Mouse (Mus musculus) cortical plate, adult 2 months (tissue): Measurements from ENCODE around the gene Ahsa2.
"Not testable (repeated sequence)": the region's sequence is repeated elsewhere in the genome, so short reads cannot be mapped to it uniquely, and the experiment has no call there.

ENCODE experiments used
- CTCF ChIP-seq: fragments of 200-500 bp; IDR thresholded peaks from 2 replicates; pipeline ENCODE4 v1.5.1; 2011; ENCODE audit warnings: mild to moderate bottlenecking, control low read depth, low read length; ENCODE audit not compliant: insufficient read depth; ENCODE audit errors: extremely low read depth
- POLR2A ChIP-seq: fragments of 200-500 bp; IDR thresholded peaks from 2 replicates; pipeline ENCODE4 v1.6.1; 2011; ENCODE audit warnings: mild to moderate bottlenecking, low read length, control low read depth; ENCODE audit not compliant: insufficient read depth; ENCODE audit errors: extremely low read depth

DNA sequence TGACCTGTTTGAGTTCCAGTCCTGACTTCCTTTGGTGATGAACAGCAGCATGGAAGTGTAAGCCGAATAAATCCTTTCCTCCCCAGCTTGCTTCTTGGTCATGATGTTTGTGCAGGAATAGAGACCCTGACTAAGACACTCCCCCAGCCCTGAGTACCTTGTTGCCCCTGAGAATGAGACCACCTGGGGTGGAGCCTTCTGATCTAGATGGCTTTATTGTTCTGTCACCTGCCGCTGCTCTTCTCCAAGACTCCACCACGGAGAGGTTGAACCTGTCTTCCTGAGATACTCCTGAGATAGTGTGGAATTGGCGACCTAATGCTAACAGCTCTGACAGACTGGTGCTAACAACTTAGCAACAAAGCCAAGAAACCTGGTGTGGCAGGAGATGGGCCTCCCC is 17.0 kb upstream of the Ahsa2 start:
- TF ChIP-seq CTCF, POLR2A: not testable (repeated sequence)
